Mouse (Mus musculus) heart, embryonic 16.5 days (tissue): ENCODE measurements at regions not wholly inside any gene's neighbourhood (a gene's known extent, or its start where the extent isn't known, plus 50 kb on each side); places are given as distances from the start of the nearest gene placed in this dataset.

ENCODE experiments used
- ATAC-seq: fragments of 200-750 bp; cut with Nextera tagmentation; replicated peaks from 2 replicates; pipeline ENCODE4 v1.8.0; 2017; ENCODE audit warnings: moderate number of reproducible peaks; ENCODE audit not compliant: insufficient read depth, low FRiP score; ENCODE audit errors: extremely low read depth
- H3K27ac ChIP-seq: fragments of 300-500 bp; sonication (generic); 2 replicates; pipeline ENCODE4 v1.5.1; 2014; ENCODE audit warnings: mild to moderate bottlenecking, low read length, control low read depth, moderate library complexity
- H3K27me3 ChIP-seq: fragments of 300-500 bp; sonication (generic); 2 replicates; pipeline ENCODE4 v1.6.1; 2014; ENCODE audit warnings: low read length, mixed read lengths; ENCODE audit not compliant: control insufficient read depth, insufficient read depth
- H3K36me3 ChIP-seq: fragments of 300-500 bp; sonication (generic); 2 replicates; pipeline ENCODE4 v1.6.1; 2014; ENCODE audit not compliant: control insufficient read depth, insufficient read depth
- H3K4me1 ChIP-seq: fragments of 300-500 bp; sonication (generic); 2 replicates; pipeline ENCODE4 v1.6.1; 2014; ENCODE audit warnings: low read length, mixed read lengths; ENCODE audit not compliant: control insufficient read depth, insufficient read depth
- H3K4me2 ChIP-seq: fragments of 300-500 bp; sonication (generic); 2 replicates; pipeline ENCODE4 v1.6.1; 2014; ENCODE audit warnings: low read depth, mild to moderate bottlenecking, control low read depth, low read length
- H3K4me3 ChIP-seq: fragments of 300-500 bp; sonication (generic); 2 replicates; pipeline ENCODE4 v1.5.1; 2014; ENCODE audit warnings: mild to moderate bottlenecking, control low read depth, low read length
- H3K9ac ChIP-seq: fragments of 300-500 bp; sonication (generic); 2 replicates; pipeline ENCODE4 v1.6.1; 2014; ENCODE audit warnings: low read length, control low read depth
- H3K9me3 ChIP-seq: fragments of 300-500 bp; sonication (generic); replicated peaks from 2 replicates; pipeline ENCODE4 v1.6.1; 2016; ENCODE audit warnings: low read length; ENCODE audit not compliant: control insufficient read depth
- WGBS: fragments of 180-500 bp; shearing (Covaris S2); extraction: QIAGEN DNeasy Blood & Tissue Kit; methylation state at CpG from one replicate; pipeline ENCODE4 v1.1.7; 2014; 5-methylcytosine and 5-hydroxymethylcytosine counted together

DNA sequence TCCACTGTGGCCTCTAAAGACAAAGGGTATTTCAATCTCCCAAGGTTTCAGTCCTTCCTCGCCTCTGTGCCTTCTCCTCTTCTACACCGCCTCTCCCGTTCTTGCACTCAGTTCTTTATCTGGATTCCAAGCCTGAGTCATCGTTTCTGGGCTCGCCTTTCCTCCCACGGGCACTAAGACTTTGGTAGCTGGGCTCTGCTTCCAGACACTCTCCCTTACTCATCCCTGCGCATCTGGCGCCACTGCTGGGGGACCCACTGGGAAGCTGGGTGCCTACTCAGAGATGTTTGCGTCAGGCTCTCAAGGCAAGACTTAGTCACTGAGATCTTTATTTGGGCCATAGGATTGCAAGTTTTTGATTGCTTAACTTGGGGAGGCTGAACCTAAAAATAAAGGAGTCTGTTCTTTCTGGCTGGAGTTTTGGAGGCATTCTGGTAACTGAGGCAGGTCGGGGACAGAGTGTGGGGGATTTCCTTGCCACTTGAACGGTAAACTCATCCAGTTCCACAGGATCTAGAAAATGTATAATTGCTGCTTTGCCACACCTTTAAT, 143.5 kb upstream of the Phyhipl start:
- Histone ChIP-seq H3K4me1 (no peaks in the 10 kb centered on the region), H3K4me2 (no peak overlapping the region), H3K27ac (no peak overlapping the region), H3K4me3 (no peak overlapping the region), H3K9ac (no peak overlapping the region), H3K27me3 (no peaks in the 10 kb centered on the region), H3K36me3 (no peaks in the 10 kb centered on the region), H3K9me3 (no peaks in the 10 kb centered on the region)
- 66% methylated on average over 11 of the region's 11 CpGs for WGBS
- ATAC-seq: no peak

GRCm38 (mm10) chr10:70788814-70789452, 133.2 kb upstream of the Phyhipl start:
- 0 out of 2 replicates have a peak, but pooled peaks cover 4% of the 10 kb centered on the region for H3K9me3 ChIP-seq
- H3K27ac ChIP-seq: no peak overlapping the region
- ATAC-seq: no peak
- H3K36me3 ChIP-seq: no peaks in the 10 kb centered on the region
- H3K9ac ChIP-seq: no peak overlapping the region
- no peaks in the 10 kb centered on the region for H3K27me3 ChIP-seq
- whole genome bisulfite sequencing: 64% methylated on average over 7 of the region's 7 CpGs
- no peak overlapping the region for H3K4me3 ChIP-seq
- no peak overlapping the region for H3K4me2 ChIP-seq
- H3K4me1 ChIP-seq: no peaks in the 10 kb centered on the region

- WGBS: 94% methylated on average over 3 of the region's 3 CpGs
- H3K27ac ChIP-seq: no peak overlapping the region
- ATAC-seq: no peak
Measured at GRCm38 (mm10) chr10:70781036-70781435, 125.3 kb upstream of the Phyhipl start.

GRCm38 (mm10) chr10:70778596-70778995, 122.8 kb upstream of the Phyhipl start:
- 90% methylated on average over 11 of the region's 11 CpGs for WGBS
- no peak overlapping the region for H3K27ac ChIP-seq
- no peak overlapping the region for H3K4me3 ChIP-seq
- H3K27me3 ChIP-seq: no peaks in the 10 kb centered on the region
- 0 out of 2 replicates have a peak, but pooled peaks cover 3% of the 10 kb centered on the region for H3K9me3 ChIP-seq
- no peaks in the 10 kb centered on the region for H3K36me3 ChIP-seq
- H3K4me2 ChIP-seq: no peak overlapping the region
- no peaks in the 10 kb centered on the region for H3K4me1 ChIP-seq
- ATAC-seq: no peak
- no peak overlapping the region for H3K9ac ChIP-seq

More at GRCm38 (mm10) chr10:70781036-70781435, 125.3 kb upstream of the Phyhipl start:
- Histone ChIP-seq H3K9me3 (0 out of 2 replicates have a peak, but pooled peaks cover 3% of the 10 kb centered on the region), H3K9ac (no peak overlapping the region), H3K27me3 (no peaks in the 10 kb centered on the region), H3K4me1 (no peaks in the 10 kb centered on the region), H3K4me3 (no peak overlapping the region), H3K4me2 (no peak overlapping the region), H3K36me3 (no peaks in the 10 kb centered on the region)

- Histone ChIP-seq H3K27ac (no peak overlapping the region), H3K27me3 (no peaks in the 10 kb centered on the region), H3K4me1 (no peaks in the 10 kb centered on the region), H3K4me2 (no peak overlapping the region), H3K4me3 (no peak overlapping the region), H3K36me3 (no peaks in the 10 kb centered on the region), H3K9me3 (no peaks in the 10 kb centered on the region), H3K9ac (no peak overlapping the region)
- ATAC-seq: no peak
- 70% methylated on average over 2 of the region's 2 CpGs for WGBS
Measured at GRCm38 (mm10) chr10:70774571-70774970, 118.8 kb upstream of the Phyhipl start.

DNA sequence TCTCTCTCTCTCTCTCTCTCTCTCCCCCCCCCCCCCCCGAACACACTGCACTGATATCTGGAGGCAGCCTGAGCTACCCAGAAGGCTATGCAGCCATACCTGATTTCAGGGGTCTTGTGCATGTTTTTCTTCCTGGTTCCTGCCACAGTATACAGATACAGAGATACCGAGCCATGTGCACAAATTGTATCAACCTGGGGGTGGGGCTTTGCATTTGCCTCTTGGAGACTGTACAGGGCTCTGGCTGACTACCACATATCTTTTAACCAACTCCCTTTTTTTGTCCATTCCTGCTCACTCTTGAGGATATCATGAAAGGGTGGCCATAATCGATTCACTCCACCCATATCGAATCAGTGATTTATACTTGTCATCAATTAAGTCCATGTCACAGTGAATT, 118.4 kb upstream of the Phyhipl start:
- Histone ChIP-seq H3K36me3 (no peaks in the 10 kb centered on the region), H3K4me3 (no peak overlapping the region), H3K9ac (no peak overlapping the region), H3K4me2 (no peak overlapping the region), H3K27ac (no peak overlapping the region), H3K27me3 (no peaks in the 10 kb centered on the region), H3K4me1 (no peaks in the 10 kb centered on the region), H3K9me3 (no peaks in the 10 kb centered on the region)
- 81% methylated on average over 3 of the region's 4 CpGs for WGBS
- no peak for ATAC-seq

GRCm38 (mm10) chr10:70767461-70767860, 111.7 kb upstream of the Phyhipl start:
- no peak for ATAC-seq
- 82% methylated on average over 7 of the region's 7 CpGs for WGBS
- no peak overlapping the region for H3K4me3 ChIP-seq

DNA sequence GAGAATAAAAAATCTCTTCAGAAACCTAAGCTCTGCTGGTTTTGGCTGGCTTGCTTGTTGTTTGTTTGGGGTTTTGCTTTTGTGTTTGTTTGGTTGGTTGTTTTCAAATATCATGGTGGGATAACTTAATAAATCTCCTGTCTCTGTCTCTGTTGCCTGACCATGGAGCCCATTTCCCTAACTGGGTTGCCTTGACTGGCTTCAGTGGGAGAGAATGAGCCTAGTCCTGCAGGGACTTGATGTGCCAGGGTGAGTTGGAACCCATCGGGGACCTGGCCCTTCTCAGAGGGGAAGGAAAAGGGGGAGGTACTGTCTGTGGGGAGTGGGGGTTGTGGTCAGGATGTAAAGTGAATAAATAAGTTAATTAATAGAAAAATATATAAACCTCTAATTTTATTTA, 111.1 kb upstream of the Phyhipl start:
- Histone ChIP-seq H3K27ac (no peak overlapping the region), H3K27me3 (no peaks in the 10 kb centered on the region), H3K4me3 (no peak overlapping the region), H3K36me3 (no peaks in the 10 kb centered on the region), H3K9me3 (no peaks in the 10 kb centered on the region), H3K4me1 (no peaks in the 10 kb centered on the region), H3K4me2 (no peak overlapping the region), H3K9ac (no peak overlapping the region)
- WGBS: 77% methylated on average over 1 of the region's 1 CpGs
- no peak for ATAC-seq

More at GRCm38 (mm10) chr10:70767461-70767860, 111.7 kb upstream of the Phyhipl start:
- Histone ChIP-seq H3K27me3 (no peaks in the 10 kb centered on the region), H3K4me1 (no peaks in the 10 kb centered on the region), H3K27ac (no peak overlapping the region), H3K9ac (no peak overlapping the region), H3K36me3 (no peaks in the 10 kb centered on the region), H3K4me2 (no peak overlapping the region), H3K9me3 (no peaks in the 10 kb centered on the region)

DNA sequence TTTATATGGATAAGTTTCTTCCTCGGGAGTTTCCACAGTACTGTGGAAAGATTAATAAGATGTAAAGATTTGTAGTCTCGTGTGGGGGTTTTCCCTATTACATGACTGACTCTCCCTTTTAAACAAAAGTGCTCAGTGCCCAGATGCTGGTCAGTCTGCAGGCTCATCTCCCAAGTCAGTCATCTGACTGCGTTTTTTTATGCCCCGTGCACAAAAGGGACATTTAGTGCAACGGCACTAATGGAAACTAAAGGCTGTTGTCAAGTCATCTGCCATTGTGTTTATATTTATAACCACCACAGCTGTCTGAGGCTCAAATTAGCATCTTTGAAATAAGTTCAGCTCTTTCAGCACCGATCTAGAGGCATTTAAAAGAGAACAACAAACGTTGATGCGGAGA, 110.7 kb upstream of the Phyhipl start:
- no peak for ATAC-seq
- Histone ChIP-seq H3K27ac (no peak overlapping the region), H3K4me1 (no peaks in the 10 kb centered on the region), H3K4me2 (no peak overlapping the region), H3K9ac (no peak overlapping the region), H3K36me3 (no peaks in the 10 kb centered on the region), H3K9me3 (no peaks in the 10 kb centered on the region), H3K4me3 (no peak overlapping the region), H3K27me3 (no peaks in the 10 kb centered on the region)
- WGBS: 72% methylated on average over 8 of the region's 8 CpGs
